Mouse (Mus musculus) right cerebral cortex, postnatal 36 days (tissue): ENCODE measurements around the gene Ttc8.
"Not testable (repeated sequence)": the region's sequence is repeated elsewhere in the genome, so short reads cannot be mapped to it uniquely, and the experiment has no call there.

Source experiments
- DNase-seq, 2 experiments: peaks; one replicate each; pipeline ENCODE4 v3.0.0; 2022; ENCODE audit warnings: low spot score in 2 of 2, mixed read lengths in 1 of 2

Ttc8 gene

DNA sequence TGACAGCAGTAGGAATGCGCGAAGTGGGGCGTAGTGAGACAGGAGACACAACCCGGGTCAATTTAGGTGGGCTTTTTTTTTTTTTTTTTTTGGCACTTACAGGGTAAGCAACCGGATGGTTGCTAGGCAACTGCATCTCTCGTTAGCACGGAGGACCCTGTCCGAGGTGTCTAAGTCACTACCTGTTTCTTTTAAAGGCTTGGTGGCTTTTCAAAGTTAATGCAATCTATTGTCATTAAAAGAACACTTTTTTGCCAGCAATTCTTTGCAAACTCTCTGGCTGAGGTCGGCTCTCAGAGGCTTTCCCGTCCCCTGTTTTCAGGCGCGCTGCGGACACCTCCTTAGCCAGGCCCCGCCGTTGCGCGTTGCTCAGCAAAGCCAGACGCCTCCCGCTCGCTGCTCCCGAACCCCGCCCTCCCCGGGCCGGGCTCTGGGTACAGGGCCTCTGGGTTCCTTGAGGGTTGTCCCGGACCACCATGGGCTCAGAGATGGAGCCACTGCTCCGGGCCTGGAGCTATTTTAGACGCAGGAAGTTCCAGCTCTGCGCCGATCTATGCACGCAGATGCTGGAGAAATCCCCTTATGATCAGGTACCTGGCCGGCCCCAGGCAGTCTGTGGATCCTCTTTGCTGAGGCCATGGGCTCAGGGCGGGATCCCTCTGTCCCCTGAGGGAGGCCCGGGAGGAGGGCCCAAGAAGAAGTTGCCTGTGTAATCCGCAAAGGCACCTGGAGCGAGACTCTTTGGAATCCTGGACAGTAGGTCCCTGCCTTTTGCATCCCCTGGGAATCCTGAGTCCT, at the start of gene Ttc8:
Gene Ttc8 (plus strand): TSS at position 381 of the 798 bp plus-strand sequence.
- peak; percentile 81 to 83 for DNase-seq

DNA sequence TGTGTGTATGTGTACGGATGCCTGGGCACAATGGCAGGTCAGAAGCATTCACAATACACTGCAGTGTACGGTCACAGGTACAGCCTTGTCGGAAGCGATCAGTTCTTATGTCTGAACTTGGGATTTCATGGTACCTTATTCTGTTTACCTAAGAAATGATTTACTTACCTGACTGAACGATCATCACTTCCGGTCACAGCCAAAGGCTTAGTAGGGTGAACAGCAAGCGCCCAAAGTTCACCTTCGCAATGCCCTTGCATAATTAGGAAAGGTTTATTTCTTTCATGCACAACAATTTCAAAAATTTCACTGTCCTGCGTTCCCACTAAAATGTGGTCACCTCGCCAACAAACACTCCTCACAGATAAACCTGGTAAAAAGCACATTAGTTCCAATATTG, 47.5 kb upstream of the Ttc8 start:
- DNase-seq, result no peak

DNA sequence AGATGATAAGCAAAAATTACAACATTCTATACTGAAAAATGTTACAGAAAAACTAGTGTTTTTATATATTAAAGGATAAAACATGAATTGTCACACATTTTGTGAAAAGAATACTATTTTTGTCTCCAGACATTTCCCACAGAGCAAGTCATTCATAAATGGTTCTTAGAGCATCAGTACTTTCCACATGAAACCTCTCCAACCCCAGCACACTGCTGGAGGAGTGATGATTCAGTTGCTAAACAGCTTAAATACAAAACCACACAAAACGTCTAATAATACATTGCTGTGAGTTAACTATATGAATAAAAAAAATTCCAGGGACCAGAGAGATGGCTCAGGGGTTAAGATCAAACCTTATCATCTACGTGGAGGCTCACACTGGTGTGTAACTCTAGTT, 45.2 kb upstream of the Ttc8 start:
- DNase-seq, result no peak

GRCm38 (mm10) chr12:98878693-98879092, 41.7 kb upstream of the Ttc8 start:
- DNase-seq, result no peak

DNA sequence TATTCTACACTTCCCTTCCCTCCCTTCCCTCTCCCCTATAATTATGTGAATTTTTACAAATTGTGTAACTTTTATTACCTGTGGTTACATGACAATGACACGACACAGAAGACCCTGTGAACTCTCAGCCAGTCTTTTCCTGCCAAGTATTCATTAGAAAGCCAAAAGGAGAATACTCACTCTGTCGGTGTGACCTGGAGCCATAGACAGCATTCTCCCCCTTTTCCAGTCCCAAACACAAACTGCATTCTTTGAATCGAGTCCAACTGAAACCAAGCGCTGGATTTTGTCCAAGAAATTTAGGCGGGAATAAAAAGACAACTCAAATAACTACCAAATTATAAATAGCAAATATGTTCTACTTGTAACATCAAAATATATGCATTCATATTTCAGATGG, 38.6 kb upstream of the Ttc8 start:
- no peak for DNase-seq

DNA sequence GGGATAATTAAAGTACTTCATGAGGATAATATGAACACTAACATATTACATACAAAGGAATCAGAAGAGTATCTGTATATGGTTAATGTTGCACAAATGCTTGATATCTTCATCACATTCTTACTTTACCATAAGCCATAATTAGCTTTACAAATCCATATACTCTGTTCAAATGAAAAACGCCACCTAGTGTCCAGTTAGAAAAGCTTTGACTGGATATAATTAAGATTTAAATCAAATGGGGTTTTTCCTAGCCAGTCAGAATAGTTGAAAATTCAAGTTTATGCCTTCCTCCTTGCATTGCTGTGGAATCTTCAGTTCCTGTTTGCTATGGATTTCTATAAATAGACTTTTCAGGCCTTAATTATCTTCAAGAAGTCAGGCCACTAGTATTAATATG, 35.9 kb upstream of the Ttc8 start:
- no peak for DNase-seq

DNA sequence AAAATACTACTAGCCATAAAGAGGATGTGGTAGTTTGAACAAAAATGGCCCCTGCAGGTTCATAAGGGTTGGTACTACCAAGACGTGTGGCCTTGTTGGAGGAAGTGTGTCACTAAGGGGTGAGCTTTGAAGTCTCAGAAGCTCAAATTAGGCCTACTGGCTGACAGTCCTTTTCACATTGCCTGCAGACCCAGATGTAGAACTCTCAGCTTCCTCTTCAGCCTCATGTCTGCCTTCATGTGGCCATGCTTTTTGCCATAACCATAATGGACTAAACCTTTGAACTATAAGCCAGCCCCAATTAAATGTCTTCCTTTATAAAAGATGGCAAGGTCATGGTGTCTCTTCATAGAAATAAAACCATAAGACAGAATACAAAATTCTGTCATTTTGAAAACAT, 23.6 kb upstream of the Ttc8 start:
- DNase-seq, result no peak

DNA sequence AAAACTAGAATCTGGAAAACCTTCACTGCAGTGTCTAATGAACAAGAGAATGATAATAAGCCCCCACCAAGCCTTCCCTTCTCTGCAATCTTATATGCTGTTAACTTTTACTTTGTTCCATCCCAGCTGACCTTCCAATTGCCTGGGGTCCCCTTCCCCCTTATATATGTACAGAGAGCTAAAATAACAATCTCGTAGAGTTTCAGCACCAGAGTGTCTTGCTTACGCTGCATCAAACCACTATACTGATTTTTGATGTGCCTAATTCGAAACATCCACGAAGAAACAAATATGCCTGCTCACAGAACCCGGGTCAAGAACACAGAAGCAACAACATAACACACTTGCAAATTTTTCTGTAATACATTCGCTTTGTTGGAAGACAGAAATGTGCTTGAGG, 20.7 kb upstream of the Ttc8 start:
- no peak for DNase-seq

GRCm38 (mm10) chr12:98900341-98900880, 20.0 kb upstream of the Ttc8 start:
- peak in 1 of 2 experiments; percentile 9 for DNase-seq

- peak; percentile 65 to 66 for DNase-seq
These were observed 19.2 kb upstream of the Ttc8 start, which contains the start of gene Eml5 for GRCm38 (mm10) chr12:98900881-98901801. Gene Eml5 (minus strand): TSS chr12:98901484.

GRCm38 (mm10) chr12:98905466-98905865, 14.9 kb upstream of the Ttc8 start:
- peak in 1 of 2 experiments; percentile 19 for DNase-seq

GRCm38 (mm10) chr12:98910096-98910495, 10.3 kb upstream of the Ttc8 start:
- DNase-seq, result no peak

DNA sequence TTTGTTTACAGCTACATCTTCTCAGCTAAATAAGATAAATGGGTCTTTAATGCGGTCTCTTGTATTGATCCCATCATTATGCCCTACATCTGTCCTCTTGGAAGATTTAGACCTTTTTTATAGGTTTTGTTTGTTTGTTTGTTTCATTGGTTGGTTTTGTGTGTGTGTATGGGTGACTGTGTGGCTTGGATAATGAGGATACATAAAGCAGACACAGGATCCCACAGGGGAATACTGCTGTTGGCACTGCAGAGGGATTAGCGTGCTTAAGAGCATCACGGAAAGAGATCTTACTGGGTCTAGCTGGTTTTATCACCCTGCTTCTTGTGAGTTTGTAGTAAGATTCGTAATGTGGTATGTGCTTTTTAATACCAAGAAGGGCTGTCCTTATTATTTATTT, 10.8 kb downstream of the Ttc8 start:
- no peak for DNase-seq

- no peak for DNase-seq
These were observed 12.1 kb downstream of the Ttc8 start for GRCm38 (mm10) chr12:98932441-98932840.

DNA sequence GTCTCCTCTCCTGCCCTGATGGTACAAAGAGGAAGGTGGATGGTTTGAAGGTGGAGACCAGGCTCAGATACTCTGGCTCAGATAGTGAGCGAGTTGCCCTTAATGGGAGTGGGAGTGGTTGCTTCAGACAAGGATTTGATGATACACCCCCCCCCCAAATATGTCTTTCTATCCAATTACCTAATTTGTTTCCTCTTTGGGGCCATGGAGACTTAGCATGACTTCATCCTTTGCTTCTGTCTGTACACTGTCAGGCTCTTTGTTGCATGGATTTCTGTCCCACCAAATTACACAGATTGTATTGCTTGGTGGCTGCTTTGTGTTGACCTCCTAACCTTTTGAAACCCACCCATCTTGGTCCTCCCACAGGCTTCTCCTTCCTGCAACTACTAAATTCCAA, 12.5 kb downstream of the Ttc8 start:
- DNase-seq, result no peak

- not testable (repeated sequence) for DNase-seq
These were observed 30.9 kb downstream of the Ttc8 start for GRCm38 (mm10) chr12:98951295-98951694.

DNA sequence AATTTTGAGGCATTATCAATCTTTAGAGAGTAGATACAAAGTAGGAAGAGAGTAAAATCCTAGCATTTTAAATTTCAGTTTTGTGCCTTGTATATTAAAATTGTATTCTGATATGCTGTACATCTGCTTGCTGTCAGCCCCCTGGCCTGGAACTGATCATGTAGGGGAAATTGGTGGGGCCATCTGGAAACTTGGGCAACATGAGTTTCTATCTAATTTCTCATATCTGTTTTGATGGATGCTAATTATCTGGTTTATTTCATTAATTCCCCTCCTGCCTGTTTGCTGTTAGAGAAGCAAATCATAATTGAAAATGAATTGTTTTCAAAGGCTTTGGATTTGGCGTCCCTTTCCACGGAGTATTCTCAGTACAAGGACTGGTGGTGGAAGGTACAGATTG, 36.6 kb downstream of the Ttc8 start:
- no peak for DNase-seq

- DNase-seq, result no peak
These were observed 37.1 kb downstream of the Ttc8 start for GRCm38 (mm10) chr12:98957455-98957854.

DNA sequence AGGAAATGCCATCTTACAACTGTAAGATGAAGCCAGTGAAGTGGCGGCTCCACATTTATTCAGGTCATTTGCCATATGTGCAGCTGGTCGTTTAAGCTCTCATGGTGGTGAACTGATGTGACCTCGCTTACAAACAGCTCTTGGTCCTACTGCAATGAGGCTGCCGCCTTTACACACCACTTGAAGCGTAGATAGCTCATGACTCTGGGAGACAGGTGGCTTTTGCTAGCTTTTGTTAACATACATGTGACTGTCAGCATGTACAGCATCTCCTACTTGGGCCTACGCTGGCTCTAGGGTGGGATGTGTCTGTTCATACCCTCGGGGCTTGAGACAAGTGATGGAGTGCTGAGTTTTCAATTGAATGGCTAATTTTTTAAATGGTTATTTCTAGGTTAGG, 40.6 kb downstream of the Ttc8 start:
- no peak for DNase-seq

DNA sequence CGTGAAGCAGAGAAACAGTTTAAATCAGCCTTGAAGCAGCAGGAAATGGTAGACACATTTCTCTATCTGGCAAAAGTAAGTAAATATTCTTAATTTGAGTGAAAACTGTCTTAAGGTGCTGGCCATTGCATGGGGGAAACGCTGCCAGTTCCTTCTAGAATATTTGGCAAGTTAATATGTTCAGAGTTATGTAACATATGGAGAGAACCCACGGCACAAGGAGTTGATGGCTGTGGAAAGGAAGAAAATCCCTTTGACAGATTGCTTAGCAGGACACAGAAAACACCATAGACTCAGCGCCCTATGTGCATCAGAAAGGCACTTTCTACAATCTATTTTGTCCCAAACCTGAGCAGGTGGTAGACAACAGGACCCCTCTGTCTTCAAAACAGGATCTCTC, 41.0 kb downstream of the Ttc8 start:
- no peak for DNase-seq

GRCm38 (mm10) chr12:98965441-98966135, 45.2 kb downstream of the Ttc8 start:
- no peak for DNase-seq

GRCm38 (mm10) chr12:98972291-98972690, 51.9 kb downstream of the Ttc8 start:
- DNase-seq, result no peak
